Mouse (Mus musculus) lung, embryonic 14.5 days (tissue): ENCODE data around the gene Acadsb. TPM values are rescaled to one million over a fixed set of nuclear protein-coding genes. Genes with fewer than 3 reads are reported as not detected.

Experiments
- ATAC-seq: fragments of 200-750 bp; cut with Nextera tagmentation; 2 replicates; pipeline ENCODE4 v1.8.0; 2017; ENCODE audit warnings: mild to moderate bottlenecking, moderate TSS enrichment, moderate library complexity; ENCODE audit not compliant: insufficient read depth
- DNase-seq: peaks from one replicate; pipeline ENCODE4 v3.0.0-alpha.2; 2015
- H3K27ac ChIP-seq: fragments of 300-500 bp; sonication (generic); 2 replicates; pipeline ENCODE4 v1.5.1; 2014; ENCODE audit warnings: low read depth, mild to moderate bottlenecking, moderate library complexity
- H3K27me3 ChIP-seq: fragments of 300-500 bp; sonication (generic); 2 replicates; pipeline ENCODE4 v1.6.1; 2014; ENCODE audit warnings: low read length, control low read depth; ENCODE audit not compliant: insufficient read depth
- H3K36me3 ChIP-seq: fragments of 300-500 bp; sonication (generic); 2 replicates; pipeline ENCODE4 v1.6.1; 2014; ENCODE audit warnings: control low read depth; ENCODE audit not compliant: insufficient read depth
- H3K4me1 ChIP-seq: fragments of 300-500 bp; sonication (generic); 2 replicates; pipeline ENCODE4 v1.6.1; 2014; ENCODE audit warnings: antibody characterized with exemption, control low read depth; ENCODE audit not compliant: insufficient read depth
- H3K4me2 ChIP-seq: fragments of 300-500 bp; sonication (generic); 2 replicates; pipeline ENCODE4 v1.6.1; 2014; ENCODE audit warnings: mild to moderate bottlenecking
- H3K4me3 ChIP-seq: fragments of 300-500 bp; sonication (generic); 2 replicates; pipeline ENCODE4 v1.5.1; 2014; ENCODE audit warnings: low read depth, low read length
- H3K9ac ChIP-seq: fragments of 300-500 bp; sonication (generic); 2 replicates; pipeline ENCODE4 v1.6.1; 2014
- H3K9me3 ChIP-seq: fragments of 300-500 bp; sonication (generic); 2 replicates; pipeline ENCODE4 v1.6.1; 2016; ENCODE audit warnings: low read depth, low read length, control low read depth
- CTCF ChIP-seq: IDR thresholded peaks from 2 replicates; pipeline ENCODE4 v1.5.1; 2016; ENCODE audit warnings: antibody characterized with exemption, low read depth
- WGBS: fragments of 180-500 bp; shearing (Covaris S2); extraction: QIAGEN DNeasy Blood & Tissue Kit; methylation state at CpG from one replicate; pipeline ENCODE4 v1.1.7; 2014; 5-methylcytosine and 5-hydroxymethylcytosine counted together
- polyA plus RNA-seq: library from polyadenylated mRNA; unstranded; fragments of >200 nt; fragmentation: Nextera tagmentation; extraction: Ambion mirVana; gene quantifications from 2 replicates; pipeline ENCODE4 v1.2.1, GENCODE M21; 2014

Acadsb gene
- polyA plus RNA-seq, 1 experiment from 2014 or later: 181 TPM

DNA sequence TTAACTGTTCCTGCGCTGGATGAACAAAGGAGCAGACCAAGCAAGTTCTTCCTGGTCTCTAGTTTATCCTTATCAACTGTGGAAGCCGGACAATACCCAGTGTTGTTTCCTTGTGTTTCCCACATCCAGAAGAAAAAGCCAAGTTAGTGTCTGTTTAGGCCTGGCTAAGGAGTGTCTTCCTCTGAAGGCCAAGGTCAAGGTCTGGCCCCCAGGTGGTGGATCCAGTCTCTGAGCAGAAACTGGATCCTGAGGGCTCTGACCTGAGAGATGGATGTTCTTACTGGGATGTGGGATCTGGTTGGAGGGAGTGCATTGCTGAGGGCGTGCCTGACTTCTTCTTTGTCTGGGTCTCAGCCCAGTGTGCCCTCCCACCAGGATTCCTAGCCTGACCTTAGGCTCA, 55.3 kb downstream of the Acadsb start:
- Histone ChIP-seq H3K4me2 (no peak overlapping the region), H3K9ac (no peak overlapping the region), H3K4me3 (no peak overlapping the region), H3K27ac (no peak overlapping the region), H3K9me3 (no peaks in the 10 kb centered on the region), H3K27me3 (no peaks in the 10 kb centered on the region), H3K4me1 (no peaks in the 10 kb centered on the region), H3K36me3 (no peaks in the 10 kb centered on the region)
- DNase-seq (no peak), ATAC-seq (no peak)
- no peak for TF ChIP-seq CTCF
- WGBS: 56% methylated on average over 3 of the region's 3 CpGs

DNA sequence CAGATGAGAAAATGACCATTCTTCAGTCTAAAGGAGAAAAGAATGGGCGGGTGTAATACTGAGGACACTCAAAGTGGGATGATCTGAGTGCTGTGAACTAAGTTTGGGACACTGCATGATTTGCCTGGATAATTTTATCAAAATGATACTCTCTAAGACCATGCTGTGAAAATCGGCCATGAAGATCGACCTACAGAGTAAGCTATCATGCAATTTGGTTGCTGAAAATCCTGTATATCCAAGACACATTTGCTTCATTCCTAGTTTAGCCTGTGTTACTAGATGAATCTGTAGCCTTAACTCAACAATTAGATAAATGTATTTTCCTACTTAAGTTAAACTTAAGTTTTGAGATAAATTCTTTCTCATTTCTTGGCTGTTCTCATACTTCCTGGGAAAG, 56.9 kb downstream of the Acadsb start:
- H3K4me2 ChIP-seq: no peak overlapping the region
- ATAC-seq (no peak), DNase-seq (no peak)
- H3K9me3 ChIP-seq: no peaks in the 10 kb centered on the region
- 86% methylated on average over 3 of the region's 3 CpGs for WGBS
- H3K4me3 ChIP-seq: no peak overlapping the region
- no peaks in the 10 kb centered on the region for H3K4me1 ChIP-seq
- H3K36me3 ChIP-seq: no peaks in the 10 kb centered on the region
- no peak overlapping the region for H3K27ac ChIP-seq
- H3K27me3 ChIP-seq: no peaks in the 10 kb centered on the region
- TF ChIP-seq CTCF: no peak
- no peak overlapping the region for H3K9ac ChIP-seq

DNA sequence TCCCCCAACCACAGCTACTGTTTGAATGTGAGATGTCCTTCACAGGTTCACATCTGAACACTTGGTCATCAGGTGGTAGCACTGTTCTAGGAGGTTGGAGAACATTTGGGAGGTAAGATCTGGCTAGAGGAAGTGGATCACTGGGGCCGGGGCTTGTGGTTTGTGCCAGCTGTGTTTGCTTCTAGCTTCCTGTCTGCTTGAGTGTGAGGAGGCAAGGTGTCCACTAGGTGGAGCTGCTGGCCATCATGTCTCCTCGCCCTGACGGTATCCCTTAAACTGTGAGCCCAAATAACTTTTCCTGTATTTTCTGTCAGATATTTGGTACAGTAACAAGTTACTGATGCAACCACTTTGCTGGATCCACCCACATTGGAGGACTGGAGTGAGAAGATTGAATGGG, 59.1 kb downstream of the Acadsb start:
- WGBS: 67% methylated on average over 3 of the region's 3 CpGs
- H3K4me1 ChIP-seq: no peaks in the 10 kb centered on the region

DNA sequence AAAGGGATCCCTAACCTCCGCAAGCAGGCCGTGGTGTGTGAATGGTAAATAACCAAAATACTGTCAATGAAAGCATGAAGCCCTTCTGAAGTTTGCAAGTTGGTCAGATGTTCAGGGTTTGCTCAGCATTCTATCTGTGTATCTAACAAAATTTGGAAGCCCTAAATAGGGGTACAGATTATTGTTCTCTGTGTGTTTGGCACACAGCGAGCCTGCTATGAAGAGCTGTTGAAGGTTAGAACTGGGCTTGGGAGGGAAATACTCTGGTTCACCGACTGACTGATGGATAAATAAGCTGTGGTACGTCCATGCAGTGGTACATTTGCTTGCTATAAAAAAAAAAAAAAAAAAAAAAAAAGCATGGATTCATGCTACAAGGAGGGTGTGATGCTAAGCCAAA, 61.1 kb downstream of the Acadsb start:
- Histone ChIP-seq H3K4me3 (no peak overlapping the region), H3K27me3 (no peaks in the 10 kb centered on the region), H3K36me3 (no peaks in the 10 kb centered on the region), H3K4me2 (no peak overlapping the region), H3K27ac (no peak overlapping the region), H3K9ac (no peak overlapping the region), H3K4me1 (no peaks in the 10 kb centered on the region), H3K9me3 (no peaks in the 10 kb centered on the region)
- 83% methylated on average over 5 of the region's 5 CpGs for WGBS
- no peak for TF ChIP-seq CTCF
- DNase-seq (no peak), ATAC-seq (no peak)

More for the DNA sequence above, 59.1 kb downstream of the Acadsb start:
- Histone ChIP-seq H3K27ac (no peak overlapping the region), H3K4me3 (no peak overlapping the region), H3K9ac (no peak overlapping the region), H3K36me3 (no peaks in the 10 kb centered on the region), H3K9me3 (no peaks in the 10 kb centered on the region), H3K27me3 (no peaks in the 10 kb centered on the region), H3K4me2 (no peak overlapping the region)
- peak; percentile 51 for TF ChIP-seq CTCF
- no peak for DNase-seq
- no peak for ATAC-seq

DNA sequence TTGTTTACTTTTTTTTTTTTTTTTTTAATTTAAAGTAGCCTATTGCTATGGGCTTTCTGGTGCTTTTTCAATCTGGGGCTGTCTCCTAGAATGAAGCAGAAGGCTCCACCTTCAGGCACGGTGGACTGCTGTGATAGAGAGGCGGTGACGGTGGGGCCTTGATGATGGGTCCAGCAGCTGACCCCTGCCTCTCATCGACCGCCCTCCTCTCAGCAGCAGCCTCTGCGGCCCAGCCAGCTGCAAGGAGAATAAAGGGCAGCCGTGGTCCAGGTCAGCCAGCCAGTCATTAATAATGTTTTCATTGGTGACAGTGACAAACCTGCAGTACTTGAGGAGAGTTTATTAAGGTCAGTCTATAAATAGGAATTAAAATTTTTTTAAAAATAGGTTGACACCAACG, 66.7 kb downstream of the Acadsb start:
- Histone ChIP-seq H3K36me3 (no peaks in the 10 kb centered on the region), H3K27me3 (no peaks in the 10 kb centered on the region), H3K4me1 (no peaks in the 10 kb centered on the region), H3K9ac (no peak overlapping the region), H3K4me3 (no peak overlapping the region), H3K4me2 (no peak overlapping the region), H3K27ac (no peak overlapping the region), H3K9me3 (no peaks in the 10 kb centered on the region)
- ATAC-seq: no peak
- no peak for DNase-seq
- 12% methylated on average over 8 of the region's 8 CpGs for WGBS
- TF ChIP-seq CTCF: no peak

DNA sequence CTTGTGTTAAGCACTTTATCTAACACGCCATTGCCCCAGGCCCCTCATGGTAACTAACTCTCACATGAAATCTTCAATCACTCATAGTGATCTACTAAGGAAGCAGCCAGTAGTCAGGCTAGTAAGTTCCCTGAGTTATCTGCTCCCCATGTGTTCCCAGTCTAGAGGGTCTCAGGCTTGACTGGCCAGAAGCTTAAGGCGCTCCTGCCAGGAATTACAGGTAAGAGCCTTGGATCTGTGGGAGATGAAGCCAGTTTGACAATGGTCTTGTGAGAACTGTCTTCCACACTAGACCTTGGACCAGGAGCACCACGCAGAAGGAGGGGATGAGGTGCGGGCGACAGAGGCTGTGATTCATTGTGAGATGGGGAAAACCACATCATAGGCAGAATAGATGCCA, 68.0 kb downstream of the Acadsb start:
- no peak for TF ChIP-seq CTCF
- WGBS: 89% methylated on average over 5 of the region's 5 CpGs
- Histone ChIP-seq H3K9ac (no peak overlapping the region), H3K27me3 (no peaks in the 10 kb centered on the region), H3K4me1 (no peaks in the 10 kb centered on the region), H3K9me3 (no peaks in the 10 kb centered on the region), H3K4me3 (no peak overlapping the region), H3K4me2 (no peak overlapping the region), H3K36me3 (no peaks in the 10 kb centered on the region), H3K27ac (no peak overlapping the region)
- ATAC-seq (no peak), DNase-seq (no peak)

Other genes with a start within 250 kb of the Acadsb start
- gene 5430419D17Rik, start 236.2 kb upstream of the Acadsb start, polyA plus RNA-seq: 0.04 TPM in 1 of 2 replicates, not detected in the other
- gene Cuzd1, start 88.3 kb upstream of the Acadsb start, polyA plus RNA-seq: not detected in 2 replicates
- gene Fam24b, start 81.1 kb upstream of the Acadsb start, polyA plus RNA-seq: not detected in 2 replicates
- gene Fam24a, start 76.7 kb upstream of the Acadsb start, polyA plus RNA-seq: not detected in 2 replicates
- 20.0 and 24.3 TPM in 2 replicates for gene 2310057M21Rik, start 47.8 kb upstream of the Acadsb start, polyA plus RNA-seq
- 63.8 and 66.7 TPM in 2 replicates for gene Pstk, start 39.5 kb upstream of the Acadsb start, polyA plus RNA-seq
- 20.1 and 20.5 TPM in 2 replicates for gene Ikzf5, start 80 bp upstream of the Acadsb start, polyA plus RNA-seq
- gene Hmx3, start 132.3 kb downstream of the Acadsb start, polyA plus RNA-seq: not detected in 2 replicates
- not detected in 2 replicates for gene Hmx2, start 138.2 kb downstream of the Acadsb start, polyA plus RNA-seq
- 264 and 268 TPM in 2 replicates for gene Bub3, start 149.6 kb downstream of the Acadsb start, polyA plus RNA-seq